Mouse (Mus musculus): Measurements from ENCODE around the gene Sept12.

Sept12 gene

DNA sequence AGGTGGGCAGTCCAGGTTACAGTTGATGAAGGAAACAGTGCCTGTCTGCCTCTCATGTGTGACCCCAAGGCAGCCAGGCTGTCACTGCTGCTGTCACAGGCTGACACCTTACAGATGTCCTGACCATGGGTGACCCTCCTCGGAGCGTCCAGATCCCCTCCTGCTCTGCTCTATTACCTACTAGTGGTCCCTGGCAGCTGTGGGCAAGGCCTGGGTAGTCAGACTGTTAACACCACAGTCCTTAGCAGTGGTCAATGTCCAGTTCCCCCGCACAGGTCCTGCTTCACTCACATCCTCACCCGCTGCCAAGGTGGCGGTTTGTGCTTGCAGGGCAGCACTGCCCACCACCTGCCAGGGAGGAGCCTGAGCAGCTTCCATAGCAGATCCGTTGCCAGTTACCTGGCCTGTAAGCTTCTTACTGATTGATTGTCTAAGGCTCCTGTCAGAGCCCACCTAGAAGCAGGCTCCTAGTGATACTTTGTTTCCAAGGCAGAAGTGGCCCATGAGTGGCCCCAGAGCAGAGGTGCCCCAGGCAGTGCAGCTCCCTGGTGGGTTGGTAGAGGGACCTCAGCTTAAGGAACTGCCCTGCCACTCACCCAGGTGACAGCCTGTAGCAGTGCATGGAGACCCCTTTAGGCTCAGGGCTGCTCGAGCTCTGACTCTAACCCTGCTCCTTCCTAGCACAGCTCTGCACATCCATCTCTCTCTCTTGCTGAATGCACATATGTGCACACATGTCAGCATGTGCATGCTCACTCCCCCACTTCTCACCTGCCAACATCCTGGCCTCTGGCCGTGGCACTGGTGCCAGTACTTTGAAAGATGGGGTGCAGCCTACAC lies 60.1 kb downstream of the Sept12 start:
- DNase-seq (ENCODE audit: low spot score) = no peak

Data from embryo, embryonic 10 days (tissue).